13 mouse cellular contexts compared by ENCODE assay signal in the genomic region with DNA sequence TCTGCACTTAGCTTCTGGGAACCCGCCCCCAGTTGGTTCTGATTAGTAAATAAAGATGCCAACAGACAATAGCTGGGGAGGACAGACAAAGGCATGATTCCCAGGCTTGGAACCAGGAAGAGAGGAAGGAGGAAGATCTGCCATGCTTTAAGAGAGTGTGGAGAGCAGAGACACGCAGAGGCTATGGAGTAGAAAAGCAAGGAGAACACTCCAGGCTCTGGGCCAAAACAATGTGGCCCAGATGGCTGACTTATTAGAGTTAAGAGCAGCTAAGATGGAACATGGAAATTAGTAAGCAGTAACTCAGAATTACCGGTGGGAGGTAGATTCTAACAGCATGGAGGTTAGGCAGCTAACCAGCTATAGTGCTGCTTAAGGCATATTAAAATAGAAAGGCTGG.
A peak's percentile ranks its signal among the peaks of the same experiment; 100 is the strongest.
DNase-seq lines count a peak whose midpoint lies in the region; ATAC-seq and TF ChIP-seq lines count a peak whose summit lies in the region.
"Had no signal": no experiment of that assay in that cellular context is flagged by ENCODE, and none has a peak within 500 bp of the region (broad histone marks: within the 10 kb centered on the region; RNA-seq: fewer than 3 reads in every experiment).

No protein-coding gene starts in this region.

- H3K27ac ChIP-seq in layer of hippocampus, adult 2 months: no peak overlapping the region
- no peak overlapping the region for H3K27ac ChIP-seq in neural tube, embryonic 15.5 days (replicated peaks)
- H3K27ac ChIP-seq: embryonic facial prominence, embryonic 15.5 days; heart, adult 2 months; liver, embryonic 13.5 days; midbrain, embryonic 12.5 days had no signal

- no peak overlapping the region for H3K9ac ChIP-seq in neural tube, embryonic 15.5 days (replicated peaks)
- H3K9ac ChIP-seq: embryonic facial prominence, embryonic 15.5 days; liver, embryonic 13.5 days; midbrain, embryonic 12.5 days had no signal

- no peaks in the 10 kb centered on the region for H3K4me1 ChIP-seq in neural tube, embryonic 15.5 days
- H3K4me1 ChIP-seq: embryonic facial prominence, embryonic 15.5 days; liver, embryonic 13.5 days; midbrain, embryonic 12.5 days had no signal

- no peak overlapping the region for H3K4me3 ChIP-seq in layer of hippocampus, adult 2 months
- H3K4me3 ChIP-seq in neural tube, embryonic 15.5 days (replicated peaks): no peak overlapping the region
- H3K4me3 ChIP-seq: embryonic facial prominence, embryonic 15.5 days; heart, adult 2 months; liver, embryonic 13.5 days; midbrain, embryonic 12.5 days had no signal

- H3K36me3 ChIP-seq in neural tube, embryonic 15.5 days: no peaks in the 10 kb centered on the region
- H3K36me3 ChIP-seq: embryonic facial prominence, embryonic 15.5 days; liver, embryonic 13.5 days; midbrain, embryonic 12.5 days had no signal

- H3K4me2 ChIP-seq in neural tube, embryonic 15.5 days: no peak overlapping the region
- H3K4me2 ChIP-seq: embryonic facial prominence, embryonic 15.5 days; liver, embryonic 13.5 days; midbrain, embryonic 12.5 days had no signal

- peak; percentile 11 for DNase-seq in kidney, adult 9 months
- DNase-seq in kidney, postnatal 25 days: no peak
- DNase-seq in adipocyte (ENCODE audit: low spot score): peak; percentile 32
- DNase-seq in cerebellum, adult 18-20 months: peak; percentile 81 to 82
- peak; percentile 20 to 41 for DNase-seq in layer of hippocampus, adult 2 months (ENCODE audit: low spot score in 2 of 2)
- no peak for DNase-seq in retina, embryonic 14.5 days (ENCODE audit: low spot score)
- DNase-seq in thymus, postnatal 0 days (ENCODE audit: low spot score): no peak
- DNase-seq: heart, adult 2 months; kidney, adult 11 months; liver, embryonic 13.5 days had no signal

- WGBS in neural tube, embryonic 15.5 days: 68% methylated on average over 3 of the region's 3 CpGs

- TF ChIP-seq CTCF in layer of hippocampus, adult 2 months (conservative IDR thresholded peaks at IDR 0.05): peak; percentile 18; the same call in 1 of the 2 replicates

- no peak for ATAC-seq in neural tube, embryonic 15.5 days (ENCODE audit: low FRiP score)

- H3K9me3 ChIP-seq in neural tube, embryonic 15.5 days (replicated peaks): no peaks in the 10 kb centered on the region
- H3K9me3 ChIP-seq: embryonic facial prominence, embryonic 15.5 days; liver, embryonic 13.5 days; midbrain, embryonic 12.5 days had no signal

- H3K27me3 ChIP-seq in neural tube, embryonic 15.5 days (replicated peaks): no peaks in the 10 kb centered on the region
- H3K27me3 ChIP-seq: embryonic facial prominence, embryonic 15.5 days; liver, embryonic 13.5 days; midbrain, embryonic 12.5 days had no signal

Comparison
In these comparisons a context has a peak if more than half of its experiments do, and no peak if none do; other contexts are left out.
1. DNase-seq: peak in kidney, adult 9 months (single experiment), adipocyte (single experiment), cerebellum, adult 18-20 months (2 of 2) and layer of hippocampus, adult 2 months (2 of 2); none in kidney, postnatal 25 days (0 of 2), retina, embryonic 14.5 days (single experiment) and thymus, postnatal 0 days (single experiment).